9 mouse cellular contexts compared by ENCODE assay signal in the genomic region with DNA sequence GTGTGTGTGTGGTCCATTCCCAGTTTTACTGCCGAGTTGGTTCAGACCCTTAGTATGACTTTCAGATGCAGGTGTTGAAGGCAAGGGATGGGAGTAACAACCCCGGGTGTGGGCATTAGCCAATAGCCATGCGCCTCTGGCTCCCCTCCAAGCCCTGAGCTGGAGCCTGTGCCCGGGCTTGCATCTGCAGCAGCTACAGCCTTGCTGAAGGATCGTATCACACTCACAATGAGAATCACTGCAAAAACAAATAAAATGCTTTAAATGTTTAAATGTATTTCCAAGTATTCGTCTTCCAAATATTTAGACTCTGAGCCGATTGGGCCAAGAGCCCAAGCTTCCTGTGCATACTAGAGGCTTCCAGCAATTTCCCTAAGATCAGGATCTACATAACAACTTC.
DNase-seq lines count a peak whose midpoint lies in the region; ATAC-seq and TF ChIP-seq lines count a peak whose summit lies in the region.
"Had no signal": no experiment of that assay in that cellular context is flagged by ENCODE, and none has a peak within 500 bp of the region (broad histone marks: within the 10 kb centered on the region; RNA-seq: fewer than 3 reads in every experiment).

No protein-coding gene starts in this region.

- TF ChIP-seq EP300 in lung, postnatal 0 days (IDR thresholded peaks at IDR 0.05): peak; percentile 58

- no peaks in the 10 kb centered on the region for H3K36me3 ChIP-seq in kidney, embryonic 14.5 days (ENCODE audit: control insufficient read depth, insufficient read depth, low read length)
- H3K36me3 ChIP-seq in kidney, postnatal 0 days (ENCODE audit: insufficient read depth, low read length): no peaks in the 10 kb centered on the region
- H3K36me3 ChIP-seq in lung, postnatal 0 days (ENCODE audit: insufficient read depth, low read length): no peaks in the 10 kb centered on the region
- H3K36me3 ChIP-seq: hindbrain, embryonic 15.5 days had no signal

- H3K9me3 ChIP-seq in kidney, embryonic 14.5 days (ENCODE audit: control insufficient read depth, low read length): no peaks in the 10 kb centered on the region
- no peaks in the 10 kb centered on the region for H3K9me3 ChIP-seq in kidney, postnatal 0 days (replicated peaks; ENCODE audit: low read length)
- H3K9me3 ChIP-seq in lung, postnatal 0 days (ENCODE audit: low read length): no peaks in the 10 kb centered on the region
- H3K9me3 ChIP-seq: hindbrain, embryonic 15.5 days had no signal

- no peak overlapping the region for H3K4me3 ChIP-seq in kidney, embryonic 14.5 days (ENCODE audit: low read length)
- no peak overlapping the region for H3K4me3 ChIP-seq in kidney, postnatal 0 days (replicated peaks; ENCODE audit: low read depth, low read length)
- no peak overlapping the region for H3K4me3 ChIP-seq in lung, postnatal 0 days (ENCODE audit: low read depth, low read length)
- H3K4me3 ChIP-seq: hindbrain, embryonic 15.5 days had no signal

- ATAC-seq in kidney, embryonic 14.5 days (ENCODE audit: low FRiP score, low TSS enrichment): no peak
- ATAC-seq in kidney, postnatal 0 days (replicated peaks; ENCODE audit: low FRiP score, low read depth): no peak
- ATAC-seq in lung, postnatal 0 days: no peak

- H3K9ac ChIP-seq in kidney, embryonic 14.5 days (ENCODE audit: low read depth, low read length): no peak overlapping the region
- H3K9ac ChIP-seq in kidney, postnatal 0 days (ENCODE audit: low read depth, low read length): no peak overlapping the region
- no peak overlapping the region for H3K9ac ChIP-seq in lung, postnatal 0 days (replicated peaks; ENCODE audit: low read depth)
- H3K9ac ChIP-seq: hindbrain, embryonic 15.5 days had no signal

- WGBS in kidney, embryonic 14.5 days: 66% methylated on average over 7 of the region's 7 CpGs
- WGBS in kidney, postnatal 0 days: 43% methylated on average over 7 of the region's 7 CpGs
- WGBS in lung, postnatal 0 days: 18% methylated on average over 7 of the region's 7 CpGs

- DNase-seq in kidney, adult 11 months: peak; percentile 35
- DNase-seq in adrenal gland, postnatal 10 days: peak; percentile 82
- peak; percentile 34 for DNase-seq in gastrocnemius, adult 18-20 months (ENCODE audit: low spot score)
- DNase-seq in kidney, postnatal 0 days (ENCODE audit: low spot score): peak; percentile 41
- DNase-seq in lung, postnatal 0 days (ENCODE audit: low spot score): peak; percentile 59
- DNase-seq in spleen, adult 12 weeks (ENCODE audit: low spot score): no peak
- no peak for DNase-seq in thymus, postnatal 25 days

- H3K4me2 ChIP-seq in kidney, embryonic 14.5 days (replicated peaks; ENCODE audit: low read depth, low read length): no peak overlapping the region
- no peak overlapping the region for H3K4me2 ChIP-seq in kidney, postnatal 0 days (ENCODE audit: low read length)
- 0 out of 2 replicates have a peak overlapping the region, but pooled peaks have one; percentile 8 for H3K4me2 ChIP-seq in lung, postnatal 0 days (replicated peaks; ENCODE audit: low read depth, low read length)
- H3K4me2 ChIP-seq: hindbrain, embryonic 15.5 days had no signal

- H3K27ac ChIP-seq in kidney, embryonic 14.5 days (ENCODE audit: low read depth, low read length): no peak overlapping the region
- 0 out of 2 replicates have a peak overlapping the region, but pooled peaks have one; percentile 1 for H3K27ac ChIP-seq in kidney, postnatal 0 days
- 0 out of 2 replicates have a peak overlapping the region, but pooled peaks have one; percentile 14 for H3K27ac ChIP-seq in lung, postnatal 0 days (ENCODE audit: low read length)

- H3K27me3 ChIP-seq in kidney, embryonic 14.5 days (ENCODE audit: control insufficient read depth, insufficient read depth, low read length): no peaks in the 10 kb centered on the region
- H3K27me3 ChIP-seq in kidney, postnatal 0 days (ENCODE audit: insufficient read depth, low read length): no peaks in the 10 kb centered on the region
- H3K27me3 ChIP-seq in lung, postnatal 0 days (replicated peaks; ENCODE audit: insufficient read depth, low read length): no peaks in the 10 kb centered on the region
- H3K27me3 ChIP-seq: hindbrain, embryonic 15.5 days had no signal

- no peak for TF ChIP-seq CTCF in kidney, postnatal 0 days (IDR thresholded peaks at IDR 0.05; ENCODE audit: low read depth)
- TF ChIP-seq CTCF in lung, postnatal 0 days (IDR thresholded peaks at IDR 0.05): no peak

- H3K4me1 ChIP-seq in kidney, embryonic 14.5 days (ENCODE audit: control insufficient read depth, insufficient read depth, low read length): peaks cover 16% of the 10 kb centered on the region; the same call in 1 of the 2 replicates
- H3K4me1 ChIP-seq in kidney, postnatal 0 days (replicated peaks; ENCODE audit: insufficient read depth, low read length): peaks cover 15% of the 10 kb centered on the region
- peaks cover 19% of the 10 kb centered on the region for H3K4me1 ChIP-seq in lung, postnatal 0 days (ENCODE audit: insufficient read depth, low read depth, low read length)

Comparison
In these comparisons a context has a peak if more than half of its experiments do, and no peak if none do; other contexts are left out.
1. DNase-seq: peak in kidney, adult 11 months (single experiment), adrenal gland, postnatal 10 days (single experiment), gastrocnemius, adult 18-20 months (single experiment), kidney, postnatal 0 days (single experiment) and lung, postnatal 0 days (single experiment); none in spleen, adult 12 weeks (single experiment) and thymus, postnatal 25 days (single experiment).